Comparison of ENCODE assay signal across 9 mouse cellular contexts in the genomic region with DNA sequence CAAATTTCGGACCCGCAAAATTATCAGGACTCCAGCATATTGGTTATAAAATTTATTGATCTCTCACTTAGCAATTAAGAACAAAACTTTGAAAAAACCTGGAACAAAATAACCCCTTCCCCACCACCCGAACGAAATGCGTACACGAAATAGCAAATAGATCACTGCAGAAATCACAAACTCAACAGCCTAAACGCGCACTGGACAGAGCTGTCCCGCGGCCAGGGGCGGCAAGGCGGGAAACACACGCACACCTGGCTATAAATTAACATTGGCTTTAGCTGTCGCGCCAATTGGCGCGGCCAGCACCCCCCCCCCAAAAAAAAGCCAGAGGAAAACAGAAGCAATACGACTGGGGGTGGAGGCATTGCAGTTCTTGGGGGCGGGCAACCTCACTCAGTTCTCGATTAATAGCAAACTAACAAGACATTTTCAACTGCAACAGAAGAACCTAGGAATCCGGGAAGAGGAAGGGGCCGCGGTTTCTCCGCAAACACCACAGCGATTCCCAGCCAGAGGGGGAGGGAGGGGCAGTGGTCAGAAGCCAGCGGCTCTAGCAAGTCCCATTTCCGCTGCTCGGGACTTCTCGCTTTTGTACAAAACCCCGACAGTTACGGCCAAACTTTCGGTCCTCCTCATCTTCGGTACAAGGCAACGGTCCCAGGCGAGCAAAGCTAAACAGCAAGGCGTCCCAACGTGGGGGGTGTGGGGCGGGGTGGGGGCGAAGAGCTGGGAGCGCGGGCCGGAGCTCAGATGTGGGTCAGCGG. TPM values are rescaled to one million over a fixed set of nuclear protein-coding genes. Genes with fewer than 3 reads are reported as not detected.
DNase-seq lines count a peak whose midpoint lies in the region; ATAC-seq and TF ChIP-seq lines count a peak whose summit lies in the region.
"Had no signal": no experiment of that assay in that cellular context is flagged by ENCODE, and none has a peak within 500 bp of the region (broad histone marks: within the 10 kb centered on the region; RNA-seq: fewer than 3 reads in every experiment).

No protein-coding gene starts in this region.

- TF ChIP-seq CTCF in kidney, adult 2 months (conservative IDR thresholded peaks at IDR 0.05; ENCODE audit: insufficient read depth, insufficient read length, low read depth, low read length): no peak

- ATAC-seq in embryonic facial prominence, embryonic 12.5 days (ENCODE audit: insufficient number of reproducible peaks, insufficient read depth, low FRiP score, low TSS enrichment): no peak
- ATAC-seq in intestine, embryonic 16.5 days: no peak; the same call in 1 of the 2 replicates
- ATAC-seq: Patski had no signal

- peaks cover 2% of the 10 kb centered on the region for H3K27me3 ChIP-seq in kidney, adult 2 months (replicated peaks; ENCODE audit: control insufficient read depth, insufficient read depth, low read length)
- peaks cover 48% of the 10 kb centered on the region for H3K27me3 ChIP-seq in embryonic facial prominence, embryonic 12.5 days
- peaks cover 47% of the 10 kb centered on the region for H3K27me3 ChIP-seq in intestine, embryonic 16.5 days (replicated peaks; ENCODE audit: control insufficient read depth, insufficient read depth, low read length)

- peak overlapping the region; percentile 62 for H3K4me2 ChIP-seq in embryonic facial prominence, embryonic 12.5 days (replicated peaks)
- H3K4me2 ChIP-seq in intestine, embryonic 16.5 days (ENCODE audit: low read depth, low read length): peak overlapping the region; percentile 69

- peak overlapping the region; percentile 41 for H3K4me3 ChIP-seq in kidney, adult 2 months (ENCODE audit: insufficient read depth, low read depth, low read length)
- peak overlapping the region; percentile 41 for H3K4me3 ChIP-seq in embryonic facial prominence, embryonic 12.5 days
- H3K4me3 ChIP-seq in intestine, embryonic 16.5 days (ENCODE audit: low read length): peak overlapping the region; percentile 49

- H3K9me3 ChIP-seq in embryonic facial prominence, embryonic 12.5 days: no peaks in the 10 kb centered on the region
- H3K9me3 ChIP-seq in intestine, embryonic 16.5 days (ENCODE audit: control insufficient read depth, low read length): no peaks in the 10 kb centered on the region

- no peak for TF ChIP-seq POLR2A in kidney, adult 2 months (IDR thresholded peaks at IDR 0.05; ENCODE audit: low read depth, low read length)

- H3K36me3 ChIP-seq in kidney, adult 2 months (ENCODE audit: control insufficient read depth, insufficient read depth, low read length): no peaks in the 10 kb centered on the region
- H3K36me3 ChIP-seq in embryonic facial prominence, embryonic 12.5 days: no peaks in the 10 kb centered on the region
- no peaks in the 10 kb centered on the region for H3K36me3 ChIP-seq in intestine, embryonic 16.5 days (ENCODE audit: control insufficient read depth, insufficient read depth, low read length)

- DNase-seq in kidney, adult 2 months: no peak
- no peak for DNase-seq in kidney, adult 8-10 months
- DNase-seq in neural tube, embryonic 10.5 days (ENCODE audit: extremely low spot score, low spot score): peak; percentile 49
- DNase-seq in ovary, postnatal 36 days (ENCODE audit: low spot score): no peak
- no peak for DNase-seq in left cerebral cortex, postnatal 10 days (ENCODE audit: extremely low spot score in 1 of 2, low spot score in 2 of 2)
- DNase-seq in right cerebral cortex, postnatal 36 days (ENCODE audit: low spot score in 2 of 2): no peak

- intact Hi-C loops in left cerebral cortex, postnatal 10 days (cut with DNase I): loop anchor here (2.0 kb wide), 1 partner anchor 151 kb away; no protein-coding TSS in a partner anchor

- WGBS in kidney, adult 2 months: 1% methylated on average over 39 of the region's 43 CpGs
- WGBS in embryonic facial prominence, embryonic 12.5 days: 21% methylated on average over 42 of the region's 43 CpGs
- WGBS in intestine, embryonic 16.5 days: 21% methylated on average over 43 of the region's 43 CpGs

- H3K9ac ChIP-seq in embryonic facial prominence, embryonic 12.5 days: no peak overlapping the region
- H3K9ac ChIP-seq in intestine, embryonic 16.5 days (ENCODE audit: low read depth, low read length): no peak overlapping the region

- no peak overlapping the region for H3K27ac ChIP-seq in kidney, adult 2 months (ENCODE audit: insufficient read depth, low read depth, low read length)
- H3K27ac ChIP-seq in embryonic facial prominence, embryonic 12.5 days: no peak overlapping the region
- no peak overlapping the region for H3K27ac ChIP-seq in intestine, embryonic 16.5 days (ENCODE audit: low read length)

- H3K4me1 ChIP-seq in kidney, adult 2 months (ENCODE audit: control insufficient read depth, insufficient read depth, low read length): no peaks in the 10 kb centered on the region
- H3K4me1 ChIP-seq in embryonic facial prominence, embryonic 12.5 days: no peaks in the 10 kb centered on the region
- H3K4me1 ChIP-seq in intestine, embryonic 16.5 days (ENCODE audit: control insufficient read depth, insufficient read depth, low read length): no peaks in the 10 kb centered on the region; the same call in 1 of the 2 replicates

RNA-seq across cellular contexts. Expression of a gene that starts 1.7 kb away (rescaled TPM):
- not detected in 2 replicates for polyA plus RNA-seq in kidney, adult 2 months (2012; rRNA removed)
- 0.47 and 0.74 TPM in 2 replicates for polyA plus RNA-seq in embryonic facial prominence, embryonic 12.5 days (2016; fragmentation: Nextera tagmentation; extraction: Ambion mirVana)
- not detected in 2 replicates for polyA plus RNA-seq in intestine, embryonic 16.5 days (2015; fragmentation: Nextera tagmentation; extraction: Ambion mirVana)
- 1 to 10 TPM; 3.0 to 3.1 TPM for total RNA-seq in left cerebral cortex, postnatal 10 days (2021)
- polyA plus RNA-seq: Patski had no signal
